Mouse (Mus musculus) bone marrow, adult 2 months (tissue): ENCODE data around the gene Jade1.

Experiments used
- CTCF ChIP-seq: fragments of 200-500 bp; IDR thresholded peaks from 2 replicates; pipeline ENCODE4 v1.5.1; 2011; ENCODE audit warnings: low read length, control low read depth; ENCODE audit not compliant: control insufficient read depth, insufficient read depth
- POLR2A ChIP-seq: fragments of 200-500 bp; IDR thresholded peaks from 2 replicates; pipeline ENCODE4 v1.6.1; 2011; ENCODE audit warnings: low read depth, mild to moderate bottlenecking, control low read depth, low read length, borderline replicate concordance; ENCODE audit not compliant: control insufficient read depth

DNA sequence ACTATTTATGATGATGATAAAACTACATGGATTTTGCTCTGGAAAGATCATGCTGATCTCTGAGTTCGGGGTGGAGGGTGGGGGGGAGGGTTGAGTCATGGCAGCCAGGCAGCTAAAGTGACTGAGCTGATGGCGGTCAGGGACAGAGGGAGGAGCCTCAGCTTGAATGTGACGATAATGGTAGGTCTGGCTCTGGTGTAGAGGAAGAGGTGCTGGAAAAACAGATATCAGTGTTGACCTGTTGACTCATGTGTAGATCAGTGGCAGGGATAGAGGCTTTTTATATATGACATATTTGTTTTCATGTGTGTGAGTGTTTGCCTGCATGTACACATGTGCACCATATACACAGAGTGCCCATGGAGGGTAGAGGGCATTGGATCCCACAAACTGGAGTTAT is 3.9 kb upstream of the Jade1 start:
- TF ChIP-seq CTCF (no peak), POLR2A (no peak)
